Mouse (Mus musculus) erythroblast, embryonic 14.5 days (primary cell): Measurements from ENCODE around the gene Abhd11.

Source experiments
- GATA1 ChIP-seq: IDR thresholded peaks from 2 replicates; pipeline ENCODE4 v1.6.1; 2012; ENCODE audit warnings: low read length, inconsistent platforms, mixed read lengths
- TAL1 ChIP-seq: IDR thresholded peaks from 3 replicates; pipeline ENCODE4 v1.6.1; 2012; ENCODE audit warnings: low read length, inconsistent platforms, mixed read lengths

GRCm38 (mm10) chr5:134986298-134987268, 22.4 kb upstream of the Abhd11 start:
- TF ChIP-seq TAL1 (no peak), GATA1 (no peak)
